Mouse (Mus musculus) embryonic facial prominence, embryonic 15.5 days (tissue): ENCODE data around the gene Mdfi. TPM values are rescaled to one million over a fixed set of nuclear protein-coding genes. Genes with fewer than 3 reads are reported as not detected.

Experiments used
- ATAC-seq: fragments of 200-750 bp; cut with Nextera tagmentation; 2 replicates; pipeline ENCODE4 v1.8.0; 2017; ENCODE audit warnings: low read depth, moderate TSS enrichment; ENCODE audit not compliant: insufficient number of reproducible peaks, low FRiP score, low TSS enrichment
- H3K27ac ChIP-seq: fragments of 300-500 bp; sonication (generic); replicated peaks from 2 replicates; pipeline ENCODE4 v1.5.1; 2015; ENCODE audit warnings: mild to moderate bottlenecking, inconsistent platforms
- H3K27me3 ChIP-seq: fragments of 300-500 bp; sonication (generic); 2 replicates; pipeline ENCODE4 v1.6.1; 2015; ENCODE audit warnings: inconsistent platforms
- H3K36me3 ChIP-seq: fragments of 300-500 bp; sonication (generic); 2 replicates; pipeline ENCODE4 v1.6.1; 2015; ENCODE audit warnings: mild to moderate bottlenecking, inconsistent platforms
- H3K4me1 ChIP-seq: fragments of 300-500 bp; sonication (generic); 2 replicates; pipeline ENCODE4 v1.6.1; 2015; ENCODE audit warnings: inconsistent platforms
- H3K4me2 ChIP-seq: fragments of 300-500 bp; sonication (generic); replicated peaks from 2 replicates; pipeline ENCODE4 v1.6.1; 2015; ENCODE audit warnings: mild to moderate bottlenecking, inconsistent platforms
- H3K4me3 ChIP-seq: fragments of 300-500 bp; sonication (generic); replicated peaks from 2 replicates; pipeline ENCODE4 v1.5.1; 2015; ENCODE audit warnings: mild to moderate bottlenecking, inconsistent platforms
- H3K9ac ChIP-seq: fragments of 300-500 bp; sonication (generic); 2 replicates; pipeline ENCODE4 v1.6.1; 2015; ENCODE audit warnings: inconsistent platforms
- H3K9me3 ChIP-seq: fragments of 300-500 bp; sonication (generic); replicated peaks from 2 replicates; pipeline ENCODE4 v1.6.1; 2016; ENCODE audit warnings: inconsistent platforms
- WGBS: fragments of 180-500 bp; shearing (Covaris S2); methylation state at CpG from one replicate; pipeline ENCODE4 v1.1.7; 2015; 5-methylcytosine and 5-hydroxymethylcytosine counted together
- polyA plus RNA-seq: library from polyadenylated mRNA; unstranded; fragments of >200 nt; fragmentation: Nextera tagmentation; extraction: Ambion mirVana; gene quantifications from 2 replicates; pipeline ENCODE4 v1.2.1, GENCODE M21; 2015

Gene Mdfi
- polyA plus RNA-seq, 1 experiment from 2014 or later, result 25.3 TPM

- no peaks in the 10 kb centered on the region for H3K27me3 ChIP-seq
- no peaks in the 10 kb centered on the region for H3K36me3 ChIP-seq
- H3K4me2 ChIP-seq, result no peak overlapping the region
- H3K9ac ChIP-seq, result no peak overlapping the region
- H3K4me1 ChIP-seq, result peaks cover 18% of the 10 kb centered on the region
- no peak overlapping the region for H3K27ac ChIP-seq
- WGBS, result 72% methylated on average over 4 of the region's 4 CpGs
- H3K9me3 ChIP-seq, result no peaks in the 10 kb centered on the region
- no peak for ATAC-seq
- H3K4me3 ChIP-seq, result no peak overlapping the region
Measured at GRCm38 (mm10) chr17:47796968-47797367, 37.5 kb downstream of the Mdfi start.

GRCm38 (mm10) chr17:47796156-47796816 is 38.2 kb downstream of the Mdfi start:
- Histone ChIP-seq H3K4me1 (peaks cover 20% of the 10 kb centered on the region), H3K4me2 (no peak overlapping the region), H3K36me3 (no peaks in the 10 kb centered on the region), H3K4me3 (no peak overlapping the region), H3K9me3 (no peaks in the 10 kb centered on the region), H3K27ac (no peak overlapping the region), H3K27me3 (no peaks in the 10 kb centered on the region), H3K9ac (no peak overlapping the region)
- WGBS, result 47% methylated on average over 16 of the region's 16 CpGs
- ATAC-seq, result no peak

GRCm38 (mm10) chr17:47795446-47795845 is 39.0 kb downstream of the Mdfi start:
- Histone ChIP-seq H3K4me2 (no peak overlapping the region), H3K4me1 (peaks cover 20% of the 10 kb centered on the region), H3K27ac (no peak overlapping the region), H3K9ac (no peak overlapping the region), H3K27me3 (no peaks in the 10 kb centered on the region), H3K4me3 (no peak overlapping the region), H3K9me3 (no peaks in the 10 kb centered on the region), H3K36me3 (no peaks in the 10 kb centered on the region)
- WGBS, result 29% methylated on average over 3 of the region's 3 CpGs
- ATAC-seq, result no peak

DNA sequence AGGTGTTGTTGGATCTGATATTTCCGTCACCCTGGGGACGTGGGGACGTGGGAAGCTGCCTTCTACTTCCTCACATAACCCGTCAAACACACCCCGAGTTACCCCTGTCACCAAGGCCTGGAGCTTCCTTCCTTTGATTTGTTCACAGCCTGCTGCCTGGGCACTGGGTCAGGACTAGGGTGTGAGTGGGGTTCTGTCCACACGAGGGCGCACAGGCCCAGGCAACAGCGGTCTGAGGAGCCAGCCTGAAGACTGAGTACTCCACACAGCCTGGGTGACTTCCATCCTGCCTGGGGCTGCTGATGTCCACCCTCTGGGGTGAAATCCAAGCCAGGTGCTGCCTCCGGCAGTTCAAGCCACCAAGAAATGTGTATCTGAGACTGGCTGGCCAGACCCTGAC is 41.1 kb downstream of the Mdfi start:
- 8% methylated on average over 9 of the region's 9 CpGs for WGBS

DNA sequence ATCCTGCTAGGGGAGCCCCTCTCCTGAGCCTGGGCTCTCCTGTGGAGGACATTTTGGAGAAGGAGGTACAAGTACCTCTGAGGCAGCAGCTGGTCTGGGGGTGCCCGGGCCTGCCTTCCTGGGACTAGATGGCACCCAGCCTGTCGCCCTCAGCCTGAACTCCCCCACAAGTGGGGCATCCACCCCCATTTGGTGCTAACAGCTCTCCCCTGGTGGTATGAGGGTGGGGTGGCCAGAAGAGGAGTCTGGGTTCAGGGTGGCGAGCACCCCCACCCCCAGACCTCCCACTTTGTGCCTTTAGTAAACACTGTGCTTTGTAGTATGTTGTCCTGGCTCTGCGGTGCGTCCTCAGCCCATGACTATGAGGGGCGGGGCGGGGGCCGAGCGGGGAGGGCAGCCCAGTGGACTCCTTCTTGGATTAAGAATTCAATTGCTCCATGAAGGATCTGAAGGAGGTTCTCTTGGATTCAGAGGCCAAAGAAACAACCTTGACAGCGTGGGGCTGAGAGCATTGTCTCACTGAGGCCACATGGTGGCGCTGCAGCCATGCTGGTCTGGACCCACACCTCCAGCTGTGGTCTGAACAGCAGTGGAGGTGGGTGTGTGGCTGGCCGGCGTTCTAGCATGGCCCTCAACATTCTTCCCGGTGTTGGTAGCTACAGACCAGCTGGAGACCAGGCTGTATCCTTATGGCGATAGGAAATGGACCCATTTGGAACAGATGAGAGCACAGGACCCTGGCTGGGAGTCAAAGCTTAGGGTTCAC is 42.2 kb downstream of the Mdfi start:
- Histone ChIP-seq H3K4me2 (no peak overlapping the region), H3K4me1 (peaks cover 37% of the 10 kb centered on the region), H3K27ac (no peak overlapping the region), H3K9ac (no peak overlapping the region), H3K9me3 (no peaks in the 10 kb centered on the region), H3K4me3 (no peak overlapping the region), H3K36me3 (no peaks in the 10 kb centered on the region), H3K27me3 (no peaks in the 10 kb centered on the region)
- 21% methylated on average over 15 of the region's 15 CpGs for WGBS
- ATAC-seq, result no peak

More for the DNA sequence above, 41.1 kb downstream of the Mdfi start:
- Histone ChIP-seq H3K9me3 (no peaks in the 10 kb centered on the region), H3K36me3 (no peaks in the 10 kb centered on the region), H3K9ac (no peak overlapping the region), H3K27ac (no peak overlapping the region), H3K4me3 (no peak overlapping the region), H3K4me2 (no peak overlapping the region), H3K4me1 (peaks cover 27% of the 10 kb centered on the region), H3K27me3 (no peaks in the 10 kb centered on the region)
- peak; percentile 75 for ATAC-seq

GRCm38 (mm10) chr17:47788996-47789395 is 45.5 kb downstream of the Mdfi start:
- no peak for ATAC-seq
- H3K4me2 ChIP-seq, result no peak overlapping the region
- H3K27me3 ChIP-seq, result no peaks in the 10 kb centered on the region
- H3K36me3 ChIP-seq, result no peaks in the 10 kb centered on the region
- peaks cover 41% of the 10 kb centered on the region for H3K4me1 ChIP-seq
- H3K27ac ChIP-seq, result no peak overlapping the region
- 68% methylated on average over 6 of the region's 6 CpGs for WGBS
- H3K9ac ChIP-seq, result no peak overlapping the region
- no peak overlapping the region for H3K4me3 ChIP-seq
- H3K9me3 ChIP-seq, result no peaks in the 10 kb centered on the region

DNA sequence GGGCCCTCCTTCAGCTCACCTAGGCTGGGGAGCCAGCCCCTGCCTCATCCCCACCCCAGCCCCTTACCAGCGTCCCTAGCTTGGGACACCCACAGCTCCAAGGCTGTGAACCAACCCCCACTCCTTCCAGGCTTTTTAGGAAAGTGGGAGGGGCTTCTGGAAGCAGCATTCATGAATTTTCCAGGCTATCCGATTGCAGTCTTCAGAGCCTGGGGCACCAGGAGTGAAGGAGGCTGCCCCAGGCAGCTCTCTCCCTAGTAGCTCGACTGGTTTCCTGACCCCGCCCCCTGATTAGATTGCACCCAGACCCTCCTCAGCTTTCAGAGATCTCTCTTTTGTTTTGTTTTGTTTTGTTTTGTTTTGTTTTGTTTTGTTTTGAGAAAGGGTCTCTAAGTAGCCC is 46.2 kb downstream of the Mdfi start:
- Histone ChIP-seq H3K36me3 (no peaks in the 10 kb centered on the region), H3K9ac (no peak overlapping the region), H3K27me3 (no peaks in the 10 kb centered on the region), H3K4me3 (no peak overlapping the region), H3K9me3 (no peaks in the 10 kb centered on the region), H3K4me2 (no peak overlapping the region), H3K27ac (no peak overlapping the region), H3K4me1 (peaks cover 37% of the 10 kb centered on the region)
- WGBS, result 5% methylated on average over 4 of the region's 4 CpGs
- ATAC-seq, result no peak

GRCm38 (mm10) chr17:47787632-47788031 is 46.9 kb downstream of the Mdfi start:
- no peak for ATAC-seq
- no peak overlapping the region for H3K27ac ChIP-seq
- WGBS, result 27% methylated on average over 8 of the region's 8 CpGs

DNA sequence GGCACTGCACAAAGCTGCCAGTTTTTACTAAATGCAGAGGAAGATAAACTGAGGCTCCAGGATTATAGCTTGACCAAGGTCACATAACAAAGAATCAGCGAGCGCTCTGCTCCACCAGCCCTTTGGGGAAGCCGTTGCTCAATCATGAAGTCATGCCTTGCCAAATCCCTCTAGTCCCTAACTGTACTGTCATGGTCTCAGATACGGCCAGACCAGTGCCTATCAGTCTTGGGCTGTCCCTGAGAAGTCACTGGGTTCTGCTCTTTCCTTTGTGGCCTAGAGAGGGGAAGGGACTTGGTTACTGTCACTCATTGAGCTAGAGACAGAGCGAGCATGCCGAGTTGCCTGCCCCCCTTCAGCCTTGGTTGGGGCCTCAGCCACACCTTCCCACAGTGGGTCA is 50.1 kb downstream of the Mdfi start:
- no peak overlapping the region for H3K27ac ChIP-seq
- ATAC-seq, result no peak
- no peak overlapping the region for H3K9ac ChIP-seq
- no peaks in the 10 kb centered on the region for H3K27me3 ChIP-seq
- no peak overlapping the region for H3K4me3 ChIP-seq
- no peaks in the 10 kb centered on the region for H3K36me3 ChIP-seq
- H3K4me1 ChIP-seq, result peaks cover 32% of the 10 kb centered on the region
- no peak overlapping the region for H3K4me2 ChIP-seq
- H3K9me3 ChIP-seq, result no peaks in the 10 kb centered on the region
- WGBS, result 84% methylated on average over 6 of the region's 6 CpGs

More at GRCm38 (mm10) chr17:47787632-47788031, 46.9 kb downstream of the Mdfi start:
- Histone ChIP-seq H3K4me1 (peaks cover 31% of the 10 kb centered on the region), H3K36me3 (no peaks in the 10 kb centered on the region), H3K4me2 (no peak overlapping the region), H3K9ac (no peak overlapping the region), H3K27me3 (no peaks in the 10 kb centered on the region), H3K9me3 (no peaks in the 10 kb centered on the region), H3K4me3 (no peak overlapping the region)

- H3K27ac ChIP-seq, result no peak overlapping the region
- no peak for ATAC-seq
Measured at GRCm38 (mm10) chr17:47783445-47784223, 50.9 kb downstream of the Mdfi start.

DNA sequence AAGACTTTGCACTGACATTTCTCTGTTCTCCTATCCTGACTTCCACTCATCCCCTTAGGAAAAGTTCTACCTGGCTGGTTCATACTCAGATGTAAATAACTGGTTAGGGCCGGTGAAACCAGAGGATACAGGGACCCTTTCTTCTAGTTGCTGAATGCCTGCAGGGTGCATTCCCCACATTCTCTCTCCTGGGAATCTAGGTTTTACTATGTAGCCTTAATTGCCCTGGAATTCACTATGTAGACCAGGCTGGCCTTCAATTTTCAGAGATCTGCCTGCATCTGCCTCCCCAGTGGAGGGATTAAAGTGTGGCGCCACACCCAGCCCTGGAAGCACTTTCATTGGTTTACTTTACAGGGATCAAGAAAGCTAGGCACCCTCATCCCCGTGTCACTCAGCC is 52.0 kb downstream of the Mdfi start:
- Histone ChIP-seq H3K27me3 (no peaks in the 10 kb centered on the region), H3K4me2 (no peak overlapping the region), H3K36me3 (no peaks in the 10 kb centered on the region), H3K27ac (no peak overlapping the region), H3K9ac (no peak overlapping the region), H3K4me3 (no peak overlapping the region), H3K4me1 (peaks cover 16% of the 10 kb centered on the region), H3K9me3 (no peaks in the 10 kb centered on the region)
- 78% methylated on average over 3 of the region's 3 CpGs for WGBS
- ATAC-seq, result no peak

More at GRCm38 (mm10) chr17:47783445-47784223, 50.9 kb downstream of the Mdfi start:
- Histone ChIP-seq H3K4me2 (no peak overlapping the region), H3K9ac (no peak overlapping the region), H3K4me3 (no peak overlapping the region), H3K36me3 (no peaks in the 10 kb centered on the region), H3K27me3 (no peaks in the 10 kb centered on the region), H3K4me1 (peaks cover 28% of the 10 kb centered on the region), H3K9me3 (no peaks in the 10 kb centered on the region)
- WGBS, result 86% methylated on average over 8 of the region's 8 CpGs
